Mouse (Mus musculus): ENCODE measurements around the gene Senp5. TPM values are rescaled to one million over a fixed set of nuclear protein-coding genes. Genes with fewer than 3 reads are reported as not detected.
"Not testable (repeated sequence)": the region's sequence is repeated elsewhere in the genome, so short reads cannot be mapped to it uniquely, and the experiment has no call there.

Senp5 gene
- 3.9 and 5.4 TPM in 2 replicates for polyA plus RNA-seq (2012; rRNA removed)

DNA sequence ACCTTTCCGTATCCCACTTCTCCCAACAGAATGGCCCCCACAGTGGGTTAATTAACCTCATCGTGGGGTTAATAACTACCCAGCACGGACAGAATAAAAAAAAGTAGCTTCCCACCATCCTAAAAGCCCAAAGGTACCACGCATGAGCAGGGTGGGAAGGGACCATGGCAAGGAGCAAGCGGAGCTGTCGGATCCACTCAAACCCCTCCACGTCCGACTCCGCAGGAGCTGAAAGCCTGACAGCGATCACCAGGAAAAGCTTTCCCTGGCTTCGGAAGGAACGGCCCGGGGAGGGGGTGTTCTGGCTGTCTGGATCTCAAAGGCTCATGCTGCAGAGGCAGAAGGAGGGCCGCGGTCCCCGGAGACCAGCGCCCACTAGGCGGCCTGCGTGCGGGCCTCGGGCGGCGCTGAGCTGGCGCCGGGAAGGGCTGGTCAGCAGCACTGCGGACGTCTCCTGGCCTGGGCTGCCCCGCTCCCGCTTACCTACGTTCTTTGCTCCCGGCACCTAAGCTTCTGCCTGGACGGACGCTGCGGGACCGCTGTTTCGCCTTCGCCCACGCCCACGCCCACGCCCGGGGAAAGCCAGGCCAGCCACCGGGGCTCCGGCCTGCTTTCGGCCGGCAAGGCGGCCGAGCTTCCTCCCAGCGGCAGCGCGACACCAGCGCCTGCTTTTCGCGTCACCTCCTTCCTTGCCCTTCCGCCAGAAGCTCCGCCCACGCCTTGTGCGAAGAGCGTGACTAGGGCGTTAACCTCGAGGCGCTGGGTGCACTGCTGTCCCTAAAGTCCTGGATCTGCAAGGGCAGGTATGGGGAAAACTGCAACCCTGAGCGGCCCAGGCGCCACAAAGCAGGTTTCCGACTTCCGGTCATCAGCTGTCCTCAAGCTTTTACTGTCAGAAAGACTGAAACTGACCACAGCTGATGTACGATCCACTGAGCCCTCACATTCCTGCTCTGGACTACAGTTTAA, at the start of gene Senp5:
TSS of gene Senp5 (minus strand) at position 779 of the 969 bp plus-strand sequence.
- under 1% methylated on average over 66 of the region's 66 CpGs for WGBS
- peak; percentile 92 for DNase-seq (ENCODE audit: low read depth, low spot score)

DNA sequence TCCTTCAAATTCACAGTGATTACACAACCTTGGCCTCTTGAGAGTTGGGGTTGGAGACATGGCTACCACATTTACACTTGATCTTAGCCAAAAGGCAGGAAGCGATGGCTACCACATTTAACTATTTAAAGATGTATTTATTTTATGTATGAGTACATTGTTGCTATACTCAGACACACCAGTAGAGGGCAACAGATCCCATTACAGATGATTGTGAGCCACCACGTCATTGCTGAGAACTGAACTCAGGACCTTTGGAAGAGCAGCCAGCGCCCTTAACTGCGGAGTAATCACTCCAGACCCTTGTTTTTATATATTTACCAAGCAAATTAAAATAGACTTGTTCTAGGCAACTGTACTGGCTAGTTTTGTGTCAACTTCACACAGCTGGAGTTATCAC, 39.3 kb upstream of the Senp5 start:
- 80% methylated on average over 4 of the region's 4 CpGs for WGBS
- no peak for DNase-seq (ENCODE audit: low read depth, low spot score)

DNA sequence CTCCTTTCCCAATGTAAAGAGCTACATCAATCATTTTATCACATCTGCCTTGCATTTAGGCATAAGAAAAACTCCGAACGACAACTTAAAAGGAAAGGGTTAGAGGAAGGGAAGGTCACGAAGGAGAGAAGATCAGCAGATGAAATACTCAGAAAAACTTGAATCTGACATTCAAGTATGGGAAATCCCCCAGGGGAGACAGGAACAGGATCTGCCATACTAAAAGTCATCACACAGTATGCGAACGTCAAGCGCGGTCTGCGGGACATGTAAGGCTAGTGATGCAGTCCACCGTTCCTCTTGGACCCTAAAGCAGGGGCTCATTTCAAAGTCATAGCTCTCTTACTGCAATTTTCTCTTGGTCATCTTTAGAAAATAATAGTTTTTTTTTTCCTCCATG, 16.6 kb upstream of the Senp5 start:
- no peak for DNase-seq (ENCODE audit: low read depth, low spot score)
- 94% methylated on average over 9 of the region's 9 CpGs for WGBS

DNA sequence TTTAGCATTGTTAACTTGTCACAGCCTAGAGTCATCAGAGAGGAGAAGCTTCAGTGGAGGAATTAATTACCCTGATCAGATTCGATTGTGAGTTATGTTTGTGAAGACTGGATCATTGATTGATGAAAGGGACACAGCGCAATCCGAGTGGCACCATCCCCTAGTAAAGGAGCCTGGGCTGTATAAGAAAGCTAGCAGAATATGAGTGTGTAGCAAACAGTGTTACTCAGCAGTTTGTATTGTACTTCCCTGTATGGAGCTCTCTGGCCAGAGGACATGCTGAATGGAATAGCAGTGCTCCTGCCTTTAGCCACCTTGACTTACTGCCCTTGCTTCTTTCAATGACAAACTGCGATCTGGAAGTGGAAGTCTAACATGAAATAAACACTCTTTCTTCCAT, 7.2 kb upstream of the Senp5 start:
- WGBS: 52% methylated on average over 4 of the region's 4 CpGs
- DNase-seq (ENCODE audit: low read depth, low spot score): no peak

DNA sequence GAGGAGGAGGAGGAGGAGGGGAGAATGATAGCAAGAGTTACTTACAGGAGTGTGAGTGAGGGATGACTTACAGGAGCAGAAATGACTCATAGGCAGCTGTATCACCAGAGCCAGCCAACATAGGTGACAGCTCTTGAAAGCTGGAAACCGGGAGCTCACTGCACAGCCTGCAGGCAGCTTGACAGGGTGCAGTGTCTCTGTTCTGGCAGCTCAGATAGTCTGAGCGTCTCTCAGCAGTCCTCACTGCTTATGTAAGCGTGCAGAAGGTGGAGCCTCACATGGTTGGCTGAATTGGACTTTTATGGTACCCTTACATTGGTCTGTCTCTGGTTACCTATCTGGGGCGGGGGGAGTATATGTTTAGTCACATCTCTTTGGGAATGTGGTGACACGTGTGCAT, 6.8 kb upstream of the Senp5 start:
- WGBS: 5% methylated on average over 5 of the region's 5 CpGs
- DNase-seq (ENCODE audit: low read depth, low spot score): no peak

DNA sequence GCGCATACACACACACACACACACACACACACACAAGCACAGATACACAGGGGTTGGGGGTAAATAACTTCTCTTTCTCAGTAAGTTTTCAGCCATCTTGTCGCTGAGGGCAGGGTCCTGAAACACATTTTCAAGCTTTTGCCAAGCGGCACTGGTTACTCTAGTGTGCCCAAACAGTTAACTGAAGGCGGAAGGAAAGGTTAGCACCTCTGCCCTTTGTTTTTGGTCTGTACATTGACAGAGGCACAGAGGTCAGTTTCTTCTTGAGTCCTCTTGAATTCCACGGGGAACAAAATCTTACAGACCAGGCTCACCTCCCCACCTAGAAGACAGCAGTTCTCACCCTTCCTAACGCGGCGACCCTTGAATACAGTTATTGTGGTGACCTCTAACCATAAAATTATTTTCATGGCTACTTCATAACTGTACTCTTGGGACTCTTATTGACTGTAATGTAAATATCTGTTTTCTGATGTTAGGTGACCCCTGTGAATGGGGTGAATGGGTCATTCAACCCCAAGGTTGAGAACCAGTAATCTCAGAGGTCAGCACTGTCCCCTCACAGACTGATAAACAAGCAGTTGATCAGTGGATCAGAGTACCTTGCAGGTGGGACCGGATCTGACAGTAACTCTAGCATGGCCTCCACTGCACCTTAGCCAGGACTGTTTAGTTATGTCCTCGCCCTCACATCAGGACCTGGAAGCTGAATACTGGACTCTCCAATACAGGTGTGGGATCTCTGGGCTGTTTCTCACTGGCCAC, 5.6 kb upstream of the Senp5 start:
- WGBS: 32% methylated on average over 10 of the region's 10 CpGs
- DNase-seq (ENCODE audit: low read depth, low spot score): no peak

DNA sequence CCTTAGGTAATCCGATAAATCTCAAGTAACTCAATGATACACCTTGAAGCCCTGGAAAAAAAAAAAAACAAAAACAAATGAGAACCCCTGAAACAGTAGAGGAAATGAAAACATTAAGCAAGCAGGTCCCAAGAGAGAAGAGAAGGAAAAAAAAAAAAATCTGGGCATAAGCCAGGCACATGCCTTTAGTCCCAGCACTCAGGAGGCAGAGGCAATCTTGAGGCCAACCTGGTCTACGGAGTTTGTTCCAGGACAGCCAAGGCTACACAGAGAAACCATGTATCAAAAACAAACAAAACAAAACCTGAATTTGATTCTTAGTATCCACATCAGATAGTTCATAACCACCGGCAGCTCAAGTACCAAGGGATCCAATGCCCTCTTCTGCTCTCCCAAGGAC, 1.6 kb upstream of the Senp5 start:
- DNase-seq (ENCODE audit: low read depth, low spot score): no peak
- 90% methylated on average over 3 of the region's 3 CpGs for WGBS

DNA sequence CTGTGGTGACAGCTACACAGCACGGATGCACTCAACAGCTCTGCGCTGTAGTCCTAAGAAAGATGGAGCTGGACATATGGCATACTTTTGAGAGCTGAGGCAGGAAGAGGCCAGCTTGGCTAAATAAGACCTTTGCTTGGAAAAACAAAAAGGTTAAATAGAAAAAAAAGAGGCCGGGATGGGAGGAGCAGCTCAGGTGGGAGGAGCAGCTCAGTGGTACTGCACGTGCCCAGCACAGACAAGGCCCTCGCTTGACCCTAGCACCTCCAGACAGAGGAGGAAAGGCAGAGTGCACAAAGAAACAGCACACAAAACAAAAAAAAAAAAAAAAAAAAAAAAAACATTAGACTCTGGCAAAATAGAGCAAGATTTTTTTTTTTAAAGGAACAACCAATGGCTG, 6.7 kb downstream of the Senp5 start:
- DNase-seq (ENCODE audit: low read depth, low spot score): no peak
- 89% methylated on average over 5 of the region's 5 CpGs for WGBS

DNA sequence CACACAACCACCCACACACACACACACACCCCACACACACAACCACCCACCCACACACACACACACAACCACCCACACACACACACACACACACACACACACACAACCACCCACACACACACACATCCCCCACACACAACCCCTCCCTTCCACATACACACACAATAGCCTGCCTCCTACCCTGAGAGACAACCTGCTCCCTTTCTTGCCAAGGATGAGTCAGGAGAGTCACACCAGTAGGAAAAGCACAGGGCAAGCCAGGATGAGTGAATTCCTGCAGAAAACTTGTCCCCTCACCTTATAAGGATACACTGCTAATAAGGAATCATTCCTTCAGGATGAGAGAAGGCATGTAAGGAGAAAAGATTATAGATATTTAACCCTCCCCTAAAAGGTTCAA, 9.1 kb downstream of the Senp5 start:
- no peak for DNase-seq (ENCODE audit: low read depth, low spot score)

DNA sequence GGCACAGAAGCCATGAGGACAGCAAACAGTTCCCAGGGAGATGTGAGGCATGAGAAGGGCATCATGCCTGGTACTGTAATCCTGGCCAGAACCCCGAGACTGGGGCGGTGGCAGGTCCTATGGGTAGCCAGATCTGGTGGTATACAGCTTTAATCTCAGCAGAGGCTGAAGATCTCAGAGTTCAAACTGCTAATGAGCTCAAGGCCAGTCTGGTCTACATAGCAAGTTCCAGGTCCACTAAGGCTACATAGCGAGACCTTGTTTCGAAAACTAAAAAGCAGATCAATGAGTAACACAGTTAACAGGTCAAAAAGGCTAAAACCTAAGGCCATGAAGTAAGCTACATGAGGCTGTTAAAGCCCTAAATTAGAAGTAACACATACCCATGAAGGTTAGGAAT, 9.9 kb downstream of the Senp5 start:
- DNase-seq (ENCODE audit: low read depth, low spot score): no peak
- WGBS: 94% methylated on average over 4 of the region's 4 CpGs

DNA sequence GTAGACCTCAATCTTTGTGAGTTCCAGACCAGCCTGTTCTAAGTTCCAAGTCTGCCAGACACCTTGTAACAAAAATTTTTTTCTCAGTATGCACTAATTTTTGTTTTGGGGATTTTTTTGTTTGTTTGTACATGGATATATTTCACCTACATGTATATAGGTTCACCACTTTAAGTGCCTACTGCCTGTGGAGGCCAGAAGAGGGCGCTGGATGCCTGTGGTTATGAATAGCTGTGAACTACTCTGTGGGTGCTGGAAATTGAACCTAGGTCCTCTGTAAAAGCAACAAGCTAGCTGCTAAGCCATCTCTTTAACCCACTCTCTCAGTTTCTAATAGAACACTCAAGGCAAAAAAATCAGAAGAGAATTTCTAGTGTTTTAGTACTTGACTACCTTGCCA, 11.0 kb downstream of the Senp5 start:
- 62% methylated on average over 1 of the region's 1 CpGs for WGBS

DNA sequence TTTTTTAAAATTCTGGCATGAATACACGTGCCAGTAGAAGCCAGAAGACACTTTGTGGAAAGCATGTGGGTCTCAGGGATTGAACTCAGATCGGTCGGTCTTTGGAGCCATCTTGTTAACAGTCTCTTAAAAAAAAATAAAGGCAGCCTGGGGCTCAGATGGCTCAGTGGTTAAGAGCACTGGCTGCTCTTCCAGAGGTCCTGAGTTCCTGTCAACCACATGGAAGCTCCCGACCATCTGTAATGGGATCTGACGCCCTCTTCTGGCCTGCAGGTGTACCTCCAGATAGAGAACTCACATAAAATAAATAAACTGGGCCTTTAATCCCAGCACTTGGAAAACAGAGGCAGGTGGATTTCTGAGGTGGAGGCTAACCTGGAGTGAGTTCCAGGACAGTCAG, 22.1 kb downstream of the Senp5 start:
- WGBS: 81% methylated on average over 5 of the region's 5 CpGs
- DNase-seq (ENCODE audit: low read depth, low spot score): no peak

More for the DNA sequence above, 11.0 kb downstream of the Senp5 start:
- DNase-seq (ENCODE audit: low read depth, low spot score): no peak

DNA sequence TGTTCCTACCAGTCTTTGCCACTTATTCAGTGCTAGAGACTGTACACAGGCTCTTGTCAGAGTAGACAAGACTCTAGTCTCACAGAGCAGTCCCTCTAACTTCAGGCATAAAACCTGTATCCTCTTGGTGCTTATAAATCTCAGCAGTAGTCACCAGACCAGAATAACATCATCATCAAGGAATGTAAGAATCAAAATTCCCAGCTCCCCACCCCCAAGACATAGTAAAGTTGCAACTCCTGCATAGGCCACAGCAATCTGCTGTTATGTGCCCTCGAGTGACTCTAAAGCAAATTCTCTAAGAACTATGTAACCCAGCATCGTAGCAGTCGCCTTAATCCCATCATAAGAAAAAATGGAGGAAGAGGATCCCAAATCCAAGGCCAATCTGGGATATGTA, 23.6 kb downstream of the Senp5 start:
- DNase-seq (ENCODE audit: low read depth, low spot score): no peak
- 88% methylated on average over 3 of the region's 3 CpGs for WGBS

DNA sequence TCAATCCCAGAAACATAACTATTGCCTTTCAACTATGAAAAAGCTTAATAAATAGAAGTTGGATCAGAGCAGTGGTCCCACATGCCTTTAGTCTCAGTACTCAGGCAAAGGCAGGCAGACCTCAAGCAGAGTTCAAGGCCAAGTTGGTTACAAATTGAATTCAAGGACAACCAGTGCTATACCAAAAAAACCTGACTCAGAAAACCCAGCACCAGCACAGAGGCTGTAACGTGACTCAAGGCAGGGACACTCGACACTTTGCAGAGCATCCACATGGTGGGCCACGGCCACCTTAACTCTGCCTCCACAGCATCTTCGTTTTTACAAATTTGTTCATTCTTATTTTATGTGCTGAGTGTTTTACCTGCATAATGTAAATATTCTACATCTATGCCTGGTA, 27.8 kb downstream of the Senp5 start:
- DNase-seq (ENCODE audit: low read depth, low spot score): no peak
- WGBS: 92% methylated on average over 4 of the region's 4 CpGs

DNA sequence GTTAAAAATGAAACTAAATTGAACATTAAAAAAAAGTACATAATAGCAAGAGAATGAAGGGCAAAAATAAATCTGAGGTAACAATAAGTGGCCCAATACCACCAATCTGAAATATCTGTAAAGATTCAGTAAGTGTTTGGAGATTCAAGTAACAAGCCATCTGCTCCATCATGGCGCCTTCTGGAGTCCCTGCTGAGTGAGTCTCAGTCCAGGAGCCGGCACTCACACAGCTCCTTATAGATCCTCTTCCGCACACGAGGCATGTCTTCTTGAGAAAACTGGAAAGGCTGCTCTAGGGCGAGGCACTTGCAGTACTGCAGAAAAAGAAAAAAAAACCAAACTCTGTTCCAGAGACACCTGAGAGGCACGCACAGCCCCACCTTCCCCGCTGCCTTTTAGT, 39.9 kb downstream of the Senp5 start:
- 66% methylated on average over 7 of the region's 7 CpGs for WGBS
- DNase-seq (ENCODE audit: low read depth, low spot score): no peak

DNA sequence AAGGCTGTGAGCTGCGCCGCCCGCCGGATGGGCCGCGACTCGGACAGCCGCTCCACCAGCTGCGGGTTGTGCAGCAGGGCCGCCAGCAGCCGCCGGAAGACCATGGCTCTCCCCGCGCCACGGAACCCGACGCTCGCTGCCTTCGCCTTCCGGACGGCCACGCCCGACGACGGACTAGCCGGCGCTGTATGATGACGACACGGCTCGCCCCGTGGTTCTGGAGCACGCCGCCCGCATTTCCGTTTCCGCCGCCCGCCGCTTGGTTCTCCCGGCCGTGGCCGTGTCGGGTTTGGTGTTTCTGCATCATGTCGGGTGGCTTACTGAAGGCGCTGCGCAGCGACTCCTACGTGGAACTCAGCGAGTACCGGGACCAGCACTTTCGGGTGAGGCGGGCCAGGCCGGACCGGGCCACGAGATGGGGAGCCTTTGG, 54.7 kb downstream of the Senp5 start, which contains the start of the genes 0610012G03Rik and Ncbp2:
TSS of gene 0610012G03Rik (minus strand) at position 150 of the 430 bp plus-strand sequence.
TSS of gene Ncbp2 (plus strand) at position 169 of the 430 bp plus-strand sequence.
- peak; percentile 62 for DNase-seq (ENCODE audit: low read depth, low spot score)
- under 1% methylated on average over 55 of the region's 55 CpGs for WGBS

DNA sequence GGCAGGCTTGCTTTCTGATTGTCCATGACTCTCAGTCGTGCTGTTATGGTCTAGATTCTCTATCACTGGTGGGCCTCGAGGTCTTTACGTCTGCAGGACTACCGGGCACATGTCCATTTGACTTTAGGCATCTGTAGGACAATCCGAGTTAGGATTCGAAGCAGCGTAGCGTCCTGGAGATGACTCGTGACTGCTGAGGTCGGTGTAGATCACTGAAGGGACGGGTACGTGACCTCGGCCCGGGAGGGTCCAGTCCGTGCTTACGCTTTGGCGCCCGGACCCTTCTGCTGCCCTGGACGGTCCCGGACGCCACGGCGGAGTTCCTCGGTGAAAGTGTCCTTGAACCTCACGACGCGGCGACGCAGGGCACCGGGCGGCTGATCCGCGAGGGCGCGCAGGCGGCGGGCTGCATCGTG, 55.2 kb downstream of the Senp5 start:
- no peak for DNase-seq (ENCODE audit: low read depth, low spot score)
- WGBS: under 1% methylated on average over 38 of the region's 38 CpGs

DNA sequence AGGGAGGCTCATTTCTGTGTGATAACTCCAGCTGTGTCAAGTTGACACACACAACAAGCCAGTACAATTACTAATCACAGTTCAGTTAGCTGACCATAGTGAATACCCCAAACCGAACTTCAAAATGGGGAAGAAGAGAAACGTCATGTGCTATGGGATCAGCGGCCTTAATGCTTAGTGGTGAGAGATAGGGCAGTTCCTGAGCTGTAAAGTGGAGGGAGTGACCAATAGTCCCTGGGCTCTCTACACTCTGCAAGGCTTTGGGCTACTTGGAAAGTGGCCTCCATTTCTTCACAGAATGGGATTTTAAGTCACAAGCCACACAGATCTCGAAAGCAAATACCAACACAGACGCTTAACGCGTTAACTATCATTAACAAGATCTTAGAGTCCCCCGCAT, 55.8 kb downstream of the Senp5 start:
- no peak for DNase-seq (ENCODE audit: low read depth, low spot score)
- 8% methylated on average over 8 of the region's 8 CpGs for WGBS

DNA sequence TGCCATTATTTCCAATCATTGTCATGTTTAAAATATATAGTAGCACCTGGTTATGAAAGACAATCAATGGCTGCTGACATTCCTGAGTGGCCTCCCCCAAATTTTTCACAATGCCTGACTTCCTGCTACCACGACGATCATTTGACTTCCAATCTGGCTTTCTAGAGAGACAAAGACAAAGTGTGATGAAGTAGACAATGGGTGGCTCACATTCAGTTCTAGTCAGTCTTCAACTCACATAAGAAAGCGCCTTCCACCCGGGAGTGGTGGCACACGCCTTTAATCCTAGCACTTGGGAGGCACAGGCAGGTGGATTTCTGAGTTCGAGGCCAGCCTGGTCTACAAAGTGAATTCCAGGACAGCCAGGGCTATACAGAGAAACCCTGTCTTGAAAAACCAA, 57.1 kb downstream of the Senp5 start:
- DNase-seq (ENCODE audit: low read depth, low spot score): not testable (repeated sequence)
- 80% methylated on average over 6 of the region's 6 CpGs for WGBS

DNA sequence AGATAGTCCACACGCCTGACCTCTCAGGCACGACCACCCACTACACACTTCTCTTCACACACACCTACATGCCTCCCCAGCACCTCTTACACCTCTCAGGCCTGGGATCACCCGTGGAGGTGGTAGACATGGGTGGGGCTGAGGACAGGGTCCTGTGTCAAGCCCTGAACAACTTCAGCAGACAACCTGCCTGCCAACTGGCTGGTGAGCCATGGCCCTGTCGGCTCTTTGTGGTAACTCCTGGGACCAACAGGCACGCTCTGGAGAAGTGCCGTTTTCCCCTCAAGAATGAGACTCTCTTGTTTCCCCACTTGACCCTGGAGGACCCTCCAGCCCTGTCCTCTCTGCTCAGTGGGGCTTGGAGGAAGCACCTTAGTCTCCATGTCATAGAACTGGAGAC, 57.7 kb downstream of the Senp5 start:
- 84% methylated on average over 6 of the region's 6 CpGs for WGBS
- no peak for DNase-seq (ENCODE audit: low read depth, low spot score)

Data from large intestine, adult 2 months (tissue).